Mouse (Mus musculus): ENCODE measurements around the gene Fam83f.

Fam83f gene

GRCm38 (mm10) chr15:80739972-80740371, 68.3 kb downstream of the Fam83f start:
- no peak for DNase-seq (ENCODE audit: low read depth, low spot score)

- DNase-seq (ENCODE audit: low read depth, low spot score) = no peak
These were observed 70.2 kb downstream of the Fam83f start for GRCm38 (mm10) chr15:80741836-80742235.

- no peak for DNase-seq (ENCODE audit: low read depth, low spot score)
These were observed 71.4 kb downstream of the Fam83f start for GRCm38 (mm10) chr15:80742991-80743474.

- DNase-seq (ENCODE audit: low read depth, low spot score) = no peak
These were observed 72.0 kb downstream of the Fam83f start for GRCm38 (mm10) chr15:80743606-80744005.

GRCm38 (mm10) chr15:80744667-80745422, 73.2 kb downstream of the Fam83f start:
- DNase-seq (ENCODE audit: low read depth, low spot score) = no peak

- no peak for DNase-seq (ENCODE audit: low read depth, low spot score)
These were observed 77.3 kb downstream of the Fam83f start for GRCm38 (mm10) chr15:80748979-80749378.

Measured in retina, postnatal 7 days (tissue).